Comparison of ENCODE assay signal across 13 mouse cellular contexts in the genomic region with DNA sequence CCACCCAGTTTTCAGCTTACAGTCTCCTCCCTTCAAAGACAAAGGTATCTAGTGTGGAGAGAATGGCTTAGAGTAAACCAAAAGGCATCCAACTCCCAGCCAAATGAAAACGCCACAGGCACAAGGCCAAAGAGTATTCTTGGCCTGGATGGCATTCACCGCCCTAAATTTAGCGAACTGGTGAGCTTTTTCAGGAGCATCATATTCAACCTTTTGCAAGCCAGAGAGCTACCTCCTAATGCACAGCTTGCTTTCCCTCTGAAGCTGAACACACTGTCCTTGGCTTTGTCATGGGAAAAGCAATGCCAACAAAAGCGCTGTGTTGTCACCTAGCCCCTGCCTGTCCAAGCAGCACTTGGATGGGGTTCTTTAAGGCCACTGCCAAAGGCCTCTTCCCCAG.
A peak's percentile ranks its signal among the peaks of the same experiment; 100 is the strongest.
DNase-seq lines count a peak whose midpoint lies in the region; ATAC-seq lines count a peak whose summit lies in the region.
"Had no signal": no experiment of that assay in that cellular context is flagged by ENCODE, and none has a peak within 500 bp of the region (broad histone marks: within the 10 kb centered on the region; RNA-seq: fewer than 3 reads in every experiment).

No protein-coding gene starts in this region.

- no peak overlapping the region for H3K9ac ChIP-seq in heart, embryonic 16.5 days (ENCODE audit: low read length)
- no peak overlapping the region for H3K9ac ChIP-seq in forebrain, embryonic 14.5 days (ENCODE audit: low read length)
- H3K9ac ChIP-seq: midbrain, embryonic 15.5 days; neural tube, embryonic 13.5 days had no signal

- H3K4me2 ChIP-seq in heart, embryonic 16.5 days (ENCODE audit: low read depth, low read length): no peak overlapping the region
- H3K4me2 ChIP-seq in forebrain, embryonic 14.5 days (ENCODE audit: low read length): no peak overlapping the region
- H3K4me2 ChIP-seq: midbrain, embryonic 15.5 days; neural tube, embryonic 13.5 days had no signal

- H3K4me3 ChIP-seq in heart, embryonic 16.5 days (ENCODE audit: low read length): no peak overlapping the region
- no peak overlapping the region for H3K4me3 ChIP-seq in forebrain, embryonic 14.5 days (ENCODE audit: low read depth, low read length)
- H3K4me3 ChIP-seq: midbrain, embryonic 15.5 days; neural tube, embryonic 13.5 days had no signal

- no peaks in the 10 kb centered on the region for H3K9me3 ChIP-seq in heart, embryonic 16.5 days (replicated peaks; ENCODE audit: control insufficient read depth, low read length)
- no peaks in the 10 kb centered on the region for H3K9me3 ChIP-seq in forebrain, embryonic 14.5 days (replicated peaks; ENCODE audit: control insufficient read depth, low read length)
- H3K9me3 ChIP-seq: midbrain, embryonic 15.5 days; neural tube, embryonic 13.5 days had no signal

- H3K4me1 ChIP-seq in heart, embryonic 16.5 days (ENCODE audit: control insufficient read depth, insufficient read depth, low read length): peaks cover 2% of the 10 kb centered on the region; the same call in 1 of the 2 replicates
- no peaks in the 10 kb centered on the region for H3K4me1 ChIP-seq in forebrain, embryonic 14.5 days (ENCODE audit: control insufficient read depth, insufficient read depth, low read length)
- H3K4me1 ChIP-seq: midbrain, embryonic 15.5 days; neural tube, embryonic 13.5 days had no signal

- peak; percentile 17 for DNase-seq in adrenal gland, adult 2 months
- DNase-seq in adrenal gland, postnatal 4 days (ENCODE audit: low spot score in 2 of 2): no peak
- DNase-seq in NIH3T3 (ENCODE audit: low read depth): peak; percentile 52
- DNase-seq in cerebellum, postnatal 10 days: peak; percentile 71 to 79
- DNase-seq in spleen, postnatal 4 days (ENCODE audit: low spot score in 2 of 2): no peak
- DNase-seq in forebrain, embryonic 14.5 days (ENCODE audit: low spot score): no peak
- no peak for DNase-seq in ovary, postnatal 10 days (ENCODE audit: low spot score)
- DNase-seq: right cerebral cortex, postnatal 4 days had no signal

- H3K27ac ChIP-seq in heart, embryonic 16.5 days (ENCODE audit: low read length): peak overlapping the region; percentile 15; the same call in 1 of the 2 replicates
- no peak overlapping the region for H3K27ac ChIP-seq in forebrain, embryonic 14.5 days (ENCODE audit: low read depth, low read length)
- H3K27ac ChIP-seq: midbrain, embryonic 15.5 days; neural tube, embryonic 13.5 days had no signal

- ATAC-seq in heart, embryonic 16.5 days (replicated peaks; ENCODE audit: extremely low read depth, insufficient read depth, low FRiP score): no peak
- no peak for ATAC-seq in forebrain, embryonic 14.5 days
- ATAC-seq: intestine, embryonic 16.5 days; lung, postnatal 0 days; midbrain, embryonic 15.5 days had no signal

- 58% methylated on average over 4 of the region's 4 CpGs for WGBS in heart, embryonic 16.5 days
- 83% methylated on average over 4 of the region's 4 CpGs for WGBS in forebrain, embryonic 14.5 days

- no peaks in the 10 kb centered on the region for H3K27me3 ChIP-seq in heart, embryonic 16.5 days (ENCODE audit: control insufficient read depth, insufficient read depth, low read length)
- H3K27me3 ChIP-seq in forebrain, embryonic 14.5 days (replicated peaks; ENCODE audit: control insufficient read depth, insufficient read depth, low read length): no peaks in the 10 kb centered on the region
- H3K27me3 ChIP-seq: midbrain, embryonic 15.5 days; neural tube, embryonic 13.5 days had no signal

- H3K36me3 ChIP-seq in heart, embryonic 16.5 days (ENCODE audit: control insufficient read depth, insufficient read depth): no peaks in the 10 kb centered on the region
- H3K36me3 ChIP-seq in forebrain, embryonic 14.5 days (ENCODE audit: control insufficient read depth, insufficient read depth, low read length): no peaks in the 10 kb centered on the region
- H3K36me3 ChIP-seq: midbrain, embryonic 15.5 days; neural tube, embryonic 13.5 days had no signal

Comparison
In these comparisons a context has a peak if more than half of its experiments do, and no peak if none do; other contexts are left out.
1. DNase-seq: peak in adrenal gland, adult 2 months (single experiment), NIH3T3 (single experiment) and cerebellum, postnatal 10 days (2 of 2); none in adrenal gland, postnatal 4 days (0 of 2), spleen, postnatal 4 days (0 of 2), forebrain, embryonic 14.5 days (single experiment) and ovary, postnatal 10 days (single experiment).